Mouse (Mus musculus) gastrocnemius, postnatal 25 days (tissue): ENCODE data around the gene Platr25. TPM values are rescaled to one million over a fixed set of nuclear protein-coding genes. Genes with fewer than 3 reads are reported as not detected.
A peak's percentile ranks its signal among the peaks of the same experiment; 100 is the strongest.
"Not testable (repeated sequence)": the region's sequence is repeated elsewhere in the genome, so short reads cannot be mapped to it uniquely, and the experiment has no call there.

Source experiments
- DNase-seq: peaks from one replicate; pipeline ENCODE4 v3.0.0; 2022
- long read RNA-seq, 2 experiments: library from polyadenylated mRNA; stranded (forward); transcript quantifications; one replicate each; pipeline ENCODE4 v2.0.0; 2021
- microRNA-seq, 2 experiments: library from miRNA; unstranded; fragments of <30 nt; microRNA quantifications; one replicate each; pipeline ENCODE4 v1.2.0; 2021; ENCODE audit warnings: borderline replicate concordance in 2 of 2
- total RNA-seq, 2 experiments: library from RNA; stranded (reverse); gene quantifications; 1 replicate in 1 of 2; 2 replicates in 1 of 2; pipeline ENCODE4 v1.2.3; 2021

The Platr25 gene
- total RNA-seq, result 1 to 10 TPM; 2.1 TPM
- long read RNA-seq, experiment 1, result 0 reads
- long read RNA-seq, experiment 2, result 0 reads

GRCm38 (mm10) chr13:62760432-62761415 is at the start of gene Platr25:
Platr25 (minus strand) TSS chr13:62760709.
- peak; percentile 47 for DNase-seq

GRCm38 (mm10) chr13:62807981-62808380 is 47.5 kb upstream of the Platr25 start:
- not testable (repeated sequence) for DNase-seq

- not testable (repeated sequence) for DNase-seq
Observed at GRCm38 (mm10) chr13:62786135-62786493, 25.6 kb upstream of the Platr25 start.

- peak; percentile 31 for DNase-seq
Observed at GRCm38 (mm10) chr13:62785199-62786134, 25.0 kb upstream of the Platr25 start, which contains the start of gene Gm5141. Gm5141 (minus strand) TSS chr13:62785808.

- not testable (repeated sequence) for DNase-seq
Observed at GRCm38 (mm10) chr13:62763806-62764205, 3.3 kb upstream of the Platr25 start.

- DNase-seq, result no peak
Observed at GRCm38 (mm10) chr13:62733322-62733721, 27.2 kb downstream of the Platr25 start.

- DNase-seq, result not testable (repeated sequence)
Observed at GRCm38 (mm10) chr13:62712611-62713010, 47.9 kb downstream of the Platr25 start.

GRCm38 (mm10) chr13:62685287-62685648 is 75.2 kb downstream of the Platr25 start:
- not testable (repeated sequence) for DNase-seq

GRCm38 (mm10) chr13:62684608-62685286 is 75.8 kb downstream of the Platr25 start:
- peak; percentile 9 for DNase-seq

- DNase-seq, result no peak
Observed at GRCm38 (mm10) chr13:62653369-62653743, 107.2 kb downstream of the Platr25 start.

- peak; percentile 70 for DNase-seq
Observed at GRCm38 (mm10) chr13:62652681-62653368, 107.7 kb downstream of the Platr25 start.

GRCm38 (mm10) chr13:62627071-62627470 is 133.4 kb downstream of the Platr25 start:
- not testable (repeated sequence) for DNase-seq

GRCm38 (mm10) chr13:62624277-62624665 is 136.2 kb downstream of the Platr25 start:
- DNase-seq, result not testable (repeated sequence)

- peak; percentile 53 for DNase-seq
Observed at GRCm38 (mm10) chr13:62623577-62624276, 136.8 kb downstream of the Platr25 start, which contains the start of gene 6720489N17Rik. 6720489N17Rik (minus strand) TSS chr13:62624182.

Small RNA genes lying within 50 kb of the gene (microRNA-seq; reads per million reads assigned to microRNA genes)
- gene Gm24020 (0 reads per million in 2 experiments), gene Gm24588 (0 reads per million in 2 experiments), gene Mir713 (0 reads per million in 2 experiments)

Other genes with a start within 250 kb of the Platr25 start
- under 1 TPM in 1 of 2 experiments, not detected in 1; 0.31 TPM for gene Zfp935, start 202.2 kb downstream of the Platr25 start, total RNA-seq
- gene Zfp934, start 189.5 kb downstream of the Platr25 start, total RNA-seq, result 1 to 10 TPM; 2.0 to 2.2 TPM
- gene 6720489N17Rik, start 136.5 kb downstream of the Platr25 start, total RNA-seq, result under 1 TPM; 0.64 to 0.67 TPM
- 1 to 10 TPM in 1 of 2 experiments, under 1 TPM in 1; 0.64 to 1.2 TPM for gene Gm5141, start 25.1 kb upstream of the Platr25 start, total RNA-seq
- 10 to 100 TPM; 30.0 to 48.3 TPM for gene Fbp2, start 97.7 kb upstream of the Platr25 start, total RNA-seq
- gene Fbp1, start 127.6 kb upstream of the Platr25 start, total RNA-seq, result not detected
- gene 2010111I01Rik, start 204.2 kb upstream of the Platr25 start, total RNA-seq, result 10 to 100 TPM; 61.5 to 67.5 TPM